Mouse (Mus musculus) embryonic facial prominence, embryonic 11.5 days (tissue): ENCODE results near the gene Exoc4. TPM values are rescaled to one million over a fixed set of nuclear protein-coding genes. Genes with fewer than 3 reads are reported as not detected.

Source experiments
- ATAC-seq: fragments of 200-750 bp; cut with Nextera tagmentation; replicated peaks from 2 replicates; pipeline ENCODE4 v1.8.0; 2017; ENCODE audit warnings: low read depth; ENCODE audit not compliant: insufficient number of reproducible peaks, low FRiP score, low TSS enrichment
- DNase-seq: peaks from one replicate; pipeline ENCODE4 v3.0.0-alpha.2; 2015; ENCODE audit warnings: low spot score
- H3K27ac ChIP-seq: fragments of 300-500 bp; sonication (generic); replicated peaks from 2 replicates; pipeline ENCODE4 v1.5.1; 2014; ENCODE audit warnings: mild to moderate bottlenecking, low read depth, low read length, control low read depth
- H3K27me3 ChIP-seq: fragments of 300-500 bp; sonication (generic); 2 replicates; pipeline ENCODE4 v1.6.1; 2014; ENCODE audit warnings: mild to moderate bottlenecking, low read length, moderate library complexity, mixed read lengths; ENCODE audit not compliant: control insufficient read depth, insufficient read depth
- H3K36me3 ChIP-seq: fragments of 300-500 bp; sonication (generic); replicated peaks from 2 replicates; pipeline ENCODE4 v1.6.1; 2014; ENCODE audit warnings: low read depth, mild to moderate bottlenecking, low read length, moderate library complexity, mixed read lengths; ENCODE audit not compliant: control insufficient read depth, insufficient read depth
- H3K4me1 ChIP-seq: fragments of 300-500 bp; sonication (generic); 2 replicates; pipeline ENCODE4 v1.6.1; 2014; ENCODE audit warnings: low read length, mixed read lengths; ENCODE audit not compliant: control insufficient read depth, insufficient read depth
- H3K4me2 ChIP-seq: fragments of 300-500 bp; sonication (generic); 2 replicates; pipeline ENCODE4 v1.6.1; 2014; ENCODE audit warnings: low read depth, mild to moderate bottlenecking, control low read depth, low read length, moderate library complexity
- H3K4me3 ChIP-seq: fragments of 300-500 bp; sonication (generic); 2 replicates; pipeline ENCODE4 v1.5.1; 2014; ENCODE audit warnings: low read depth, low read length, control low read depth
- H3K9ac ChIP-seq: fragments of 300-500 bp; sonication (generic); replicated peaks from 2 replicates; pipeline ENCODE4 v1.6.1; 2014; ENCODE audit warnings: mild to moderate bottlenecking, control low read depth, low read length
- H3K9me3 ChIP-seq: fragments of 300-500 bp; sonication (generic); replicated peaks from 2 replicates; pipeline ENCODE4 v1.6.1; 2016; ENCODE audit warnings: mild to moderate bottlenecking, low read length, inconsistent platforms, mixed read lengths; ENCODE audit not compliant: control insufficient read depth
- WGBS: fragments of 180-500 bp; shearing (Covaris S2); extraction: QIAGEN DNeasy Blood & Tissue Kit; methylation state at CpG from one replicate; pipeline ENCODE4 v1.1.7; 2014; 5-methylcytosine and 5-hydroxymethylcytosine counted together
- polyA plus RNA-seq: library from polyadenylated mRNA; unstranded; fragments of >200 nt; fragmentation: Nextera tagmentation; extraction: Ambion mirVana; gene quantifications from 2 replicates; pipeline ENCODE4 v1.2.1, GENCODE M21; 2014

Exoc4 gene
- polyA plus RNA-seq, 1 experiment from 2014 or later = 24.8 TPM

GRCm38 (mm10) chr6:33993842-33994241 is 745.0 kb downstream of the Exoc4 start:
- DNase-seq (no peak), ATAC-seq (no peak)
- Histone ChIP-seq H3K9ac (no peak overlapping the region), H3K27me3 (no peaks in the 10 kb centered on the region), H3K4me2 (no peak overlapping the region), H3K36me3 (no peaks in the 10 kb centered on the region), H3K4me3 (no peak overlapping the region), H3K27ac (no peak overlapping the region), H3K9me3 (no peaks in the 10 kb centered on the region), H3K4me1 (no peaks in the 10 kb centered on the region)
- 65% methylated on average over 6 of the region's 6 CpGs for WGBS

DNA sequence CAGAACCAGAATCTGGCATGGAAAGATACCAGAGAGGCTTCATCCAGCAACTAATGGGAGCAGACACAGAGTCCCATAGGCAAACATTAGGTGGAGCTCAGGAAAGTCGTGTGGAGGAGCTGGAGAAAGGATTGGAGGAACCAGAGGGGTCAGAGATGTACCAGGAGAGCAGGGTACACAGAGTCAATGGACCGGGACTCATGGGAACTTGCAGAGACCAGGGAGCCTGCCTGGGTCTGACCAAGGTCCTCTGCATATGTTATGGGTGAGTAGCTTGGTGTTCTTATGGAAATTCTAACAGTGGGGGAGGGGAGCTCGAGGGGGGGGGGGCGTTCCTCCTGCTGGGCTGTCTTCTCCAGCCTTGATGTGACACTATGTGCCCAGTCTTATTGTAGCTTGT is 749.7 kb downstream of the Exoc4 start:
- Histone ChIP-seq H3K9me3 (no peaks in the 10 kb centered on the region), H3K27me3 (no peaks in the 10 kb centered on the region), H3K4me2 (no peak overlapping the region), H3K4me3 (no peak overlapping the region), H3K4me1 (no peaks in the 10 kb centered on the region), H3K36me3 (no peaks in the 10 kb centered on the region), H3K9ac (no peak overlapping the region), H3K27ac (no peak overlapping the region)
- ATAC-seq (no peak), DNase-seq (no peak)
- WGBS = 35% methylated on average over 3 of the region's 4 CpGs

DNA sequence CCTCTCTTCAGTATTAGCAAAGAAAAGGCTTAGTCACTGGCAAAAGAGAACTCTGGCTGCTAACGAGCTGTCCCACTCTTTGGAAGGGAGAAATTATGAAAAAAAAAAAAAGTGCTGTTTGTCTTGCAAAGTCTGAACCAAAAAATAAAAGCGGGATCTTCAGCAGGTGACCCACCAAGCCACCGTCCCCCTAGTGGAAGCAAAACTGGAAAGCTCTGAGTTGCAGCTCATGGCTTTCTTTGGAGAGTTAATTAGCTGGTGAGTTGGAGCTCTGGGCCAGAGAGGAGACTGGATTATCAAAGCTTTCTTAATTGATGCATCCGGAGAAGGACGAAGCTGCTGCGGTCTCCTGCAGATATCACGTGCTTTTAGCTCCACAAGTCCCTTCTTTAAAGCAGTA is 750.6 kb downstream of the Exoc4 start:
- H3K9me3 ChIP-seq = no peaks in the 10 kb centered on the region
- no peaks in the 10 kb centered on the region for H3K36me3 ChIP-seq
- H3K4me1 ChIP-seq = no peaks in the 10 kb centered on the region
- H3K4me2 ChIP-seq = no peak overlapping the region
- no peak overlapping the region for H3K9ac ChIP-seq
- no peaks in the 10 kb centered on the region for H3K27me3 ChIP-seq
- H3K27ac ChIP-seq = no peak overlapping the region
- DNase-seq (no peak), ATAC-seq (no peak)
- 22% methylated on average over 7 of the region's 7 CpGs for WGBS
- H3K4me3 ChIP-seq = no peak overlapping the region

DNA sequence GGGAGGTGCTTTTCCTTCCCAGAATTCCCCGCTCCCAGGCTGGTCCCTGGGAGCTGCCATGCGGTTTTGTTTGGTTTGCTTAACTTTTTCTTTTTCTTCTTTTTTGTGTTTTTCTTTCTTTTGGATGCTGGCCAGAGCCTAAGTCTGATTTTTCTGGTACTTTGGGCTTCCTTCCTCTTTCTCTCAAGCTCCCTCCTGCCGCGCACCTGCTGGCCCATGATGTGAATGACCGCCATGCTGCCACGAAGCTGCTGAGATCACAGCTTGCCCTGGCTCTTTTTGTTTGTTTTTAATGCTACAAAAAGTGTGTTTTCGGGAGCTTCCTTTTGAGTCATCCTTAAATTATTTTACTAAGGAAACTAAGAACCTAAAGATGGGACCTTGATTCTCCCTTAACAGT is 751.8 kb downstream of the Exoc4 start:
- no peaks in the 10 kb centered on the region for H3K36me3 ChIP-seq
- H3K27me3 ChIP-seq = no peaks in the 10 kb centered on the region
- no peak overlapping the region for H3K4me2 ChIP-seq
- no peaks in the 10 kb centered on the region for H3K4me1 ChIP-seq
- H3K9ac ChIP-seq = no peak overlapping the region
- H3K9me3 ChIP-seq = no peaks in the 10 kb centered on the region
- DNase-seq (no peak), ATAC-seq (no peak)
- 88% methylated on average over 7 of the region's 7 CpGs for WGBS
- H3K4me3 ChIP-seq = no peak overlapping the region
- H3K27ac ChIP-seq = no peak overlapping the region

DNA sequence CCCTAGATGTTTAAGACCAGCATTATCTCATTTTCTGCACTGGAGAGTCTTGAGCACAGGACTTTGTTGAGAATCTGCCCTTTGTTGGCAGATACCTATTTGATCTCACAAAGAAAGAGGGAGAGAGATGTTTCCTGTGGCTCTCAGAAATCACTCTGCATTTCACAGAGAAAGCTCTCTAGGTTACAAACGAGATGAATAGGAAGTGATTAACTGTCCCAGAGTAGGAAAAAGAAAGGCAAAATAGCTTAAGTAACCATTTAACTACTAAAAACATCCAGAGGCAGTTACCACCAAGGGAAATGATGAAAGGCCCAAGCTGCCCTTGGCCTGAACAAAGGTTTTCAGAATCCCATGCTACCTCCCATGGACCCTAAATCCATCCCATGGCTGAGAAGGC is 754.1 kb downstream of the Exoc4 start:
- no peak overlapping the region for H3K27ac ChIP-seq
- no peaks in the 10 kb centered on the region for H3K4me1 ChIP-seq
- no peaks in the 10 kb centered on the region for H3K36me3 ChIP-seq
- no peak for ATAC-seq
- H3K4me3 ChIP-seq = no peak overlapping the region
- no peak overlapping the region for H3K9ac ChIP-seq
- DNase-seq = no peak
- WGBS = 11% methylated on average over 1 of the region's 1 CpGs
- H3K27me3 ChIP-seq = no peaks in the 10 kb centered on the region
- H3K9me3 ChIP-seq = no peaks in the 10 kb centered on the region
- H3K4me2 ChIP-seq = no peak overlapping the region

- Histone ChIP-seq H3K4me3 (no peak overlapping the region), H3K36me3 (no peaks in the 10 kb centered on the region), H3K27ac (no peak overlapping the region), H3K27me3 (no peaks in the 10 kb centered on the region), H3K9ac (no peak overlapping the region), H3K4me2 (no peak overlapping the region), H3K4me1 (no peaks in the 10 kb centered on the region), H3K9me3 (no peaks in the 10 kb centered on the region)
- no peak for ATAC-seq
- 73% methylated on average over 6 of the region's 6 CpGs for WGBS
- no peak for DNase-seq
Measured at GRCm38 (mm10) chr6:34013469-34013868, 764.6 kb downstream of the Exoc4 start.

Other genes with a start within 250 kb of the Exoc4 start
- 129 and 130 TPM in 2 replicates for gene Chchd3, start 188.8 kb upstream of the Exoc4 start, polyA plus RNA-seq